Mouse (Mus musculus): ENCODE measurements around the gene Gstz1.
"Not testable (repeated sequence)": the region's sequence is repeated elsewhere in the genome, so short reads cannot be mapped to it uniquely, and the experiment has no call there.

The Gstz1 gene

DNA sequence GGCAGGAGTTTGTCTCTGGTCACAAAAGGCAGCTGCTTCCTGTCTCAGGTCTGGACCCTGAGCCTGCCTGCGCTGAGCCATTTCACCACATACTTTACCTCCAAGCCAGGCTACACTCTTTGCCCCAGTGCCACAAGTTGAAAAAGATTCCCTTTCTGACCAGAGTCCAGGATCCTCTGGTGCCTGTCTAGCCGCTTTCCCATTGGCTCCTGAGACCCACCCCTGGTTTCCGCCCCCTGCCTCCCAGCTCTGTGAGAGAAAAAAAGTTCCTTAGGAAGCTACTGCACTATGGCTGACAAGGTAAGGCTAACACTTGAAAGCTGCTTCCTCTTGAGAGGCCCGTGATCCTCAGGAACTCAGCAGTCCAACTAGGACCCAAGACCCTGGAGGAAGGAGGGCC is 10.4 kb downstream of the Gstz1 start:
- no peak for DNase-seq (ENCODE audit: low read depth in 1 of 2, low spot score in 2 of 2)

DNA sequence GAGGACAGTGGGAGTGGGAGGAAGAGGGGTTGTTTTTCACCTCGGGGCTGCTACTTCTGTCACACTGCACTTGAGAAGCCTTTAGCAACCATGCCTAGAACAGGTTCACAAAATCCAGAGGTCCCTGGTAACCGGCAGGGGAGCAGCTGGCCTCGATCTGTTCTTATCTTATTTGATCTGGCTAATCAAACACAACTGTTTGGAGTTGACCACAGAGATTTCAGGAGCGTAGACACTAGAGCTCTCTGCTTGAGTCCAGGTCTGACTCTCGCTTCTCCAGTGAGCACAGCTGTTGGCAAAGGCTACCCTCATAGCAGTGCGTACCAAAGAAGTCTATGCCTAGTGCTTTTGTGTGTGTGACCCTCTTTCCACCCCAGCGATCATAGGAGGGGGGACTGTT is 11.1 kb downstream of the Gstz1 start:
- DNase-seq (ENCODE audit: low read depth in 1 of 2, low spot score in 2 of 2) = no peak

DNA sequence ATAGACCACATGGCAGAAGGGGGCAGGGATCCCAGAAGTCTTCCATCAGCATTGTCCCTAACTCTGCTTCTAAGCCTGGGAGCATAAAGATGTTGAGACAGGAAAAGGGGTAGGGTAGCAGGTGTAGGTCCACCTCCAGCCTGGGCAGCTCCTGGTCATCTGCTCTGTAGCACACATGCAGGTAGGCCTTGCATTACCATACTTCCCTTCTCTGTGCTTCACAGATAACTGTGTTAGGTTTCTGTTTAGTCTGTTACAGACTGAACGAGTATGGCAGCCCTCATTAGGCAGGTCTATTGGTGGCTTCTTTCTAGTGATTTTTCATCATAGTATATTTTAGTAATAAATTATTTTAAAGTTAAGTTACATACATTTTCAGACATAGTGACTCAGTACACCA is 13.3 kb downstream of the Gstz1 start:
- DNase-seq (ENCODE audit: low read depth in 1 of 2, low spot score in 2 of 2) = no peak

DNA sequence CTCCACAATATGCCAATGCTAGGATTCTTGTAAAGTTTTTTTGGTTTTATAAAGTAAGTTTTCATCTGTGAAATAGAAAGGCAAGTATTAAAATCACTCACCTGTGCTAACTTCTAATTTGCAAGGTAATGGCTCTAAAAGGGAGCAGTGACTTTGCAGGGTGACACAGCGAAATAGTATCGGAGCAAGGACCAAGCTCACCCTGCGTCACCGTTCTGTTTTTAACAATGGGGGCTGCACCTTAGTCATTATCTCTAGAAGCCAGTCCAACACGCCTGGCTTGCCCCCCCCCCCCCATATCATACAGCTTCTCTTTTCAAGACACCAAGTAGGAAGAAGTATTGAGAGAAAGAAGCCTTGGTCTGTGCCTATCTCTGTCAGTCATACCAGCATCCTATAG is 13.8 kb downstream of the Gstz1 start:
- no peak for DNase-seq (ENCODE audit: low read depth in 1 of 2, low spot score in 2 of 2)

GRCm38 (mm10) chr12:87175194-87175946 is 28.4 kb downstream of the Gstz1 start:
- DNase-seq (ENCODE audit: low read depth in 1 of 2, low spot score in 2 of 2) = no peak

DNA sequence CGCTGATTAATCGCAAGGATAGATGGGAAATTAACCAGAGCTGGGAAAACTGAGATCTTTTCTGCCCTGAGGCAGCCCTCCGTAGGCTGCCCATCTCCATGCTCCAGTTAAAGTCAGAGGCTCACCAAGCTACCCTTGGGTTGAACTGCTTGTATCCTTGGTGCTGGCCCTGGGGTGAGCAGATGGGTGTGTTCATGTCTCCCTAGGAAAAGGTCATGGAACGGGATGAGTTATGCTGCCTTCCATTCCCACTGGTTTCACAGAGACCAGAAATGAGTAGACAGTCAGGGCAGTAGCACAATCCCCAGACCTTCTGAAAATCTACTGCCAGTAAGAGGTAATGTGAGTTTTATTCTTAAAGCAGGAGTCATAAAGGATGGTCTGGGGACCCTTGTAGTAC is 30.7 kb downstream of the Gstz1 start:
- DNase-seq (ENCODE audit: low read depth in 1 of 2, low spot score in 2 of 2) = no peak

GRCm38 (mm10) chr12:87193008-87193407 is 46.0 kb downstream of the Gstz1 start:
- DNase-seq (ENCODE audit: low read depth in 1 of 2, low spot score in 2 of 2) = no peak

GRCm38 (mm10) chr12:87195069-87195468 is 48.1 kb downstream of the Gstz1 start:
- DNase-seq (ENCODE audit: low read depth in 1 of 2, low spot score in 2 of 2) = no peak

- no peak for DNase-seq (ENCODE audit: low read depth in 1 of 2, low spot score in 2 of 2)
These were observed 49.3 kb downstream of the Gstz1 start for GRCm38 (mm10) chr12:87196310-87196709.

GRCm38 (mm10) chr12:87198792-87199191 is 51.8 kb downstream of the Gstz1 start:
- no peak for DNase-seq (ENCODE audit: low read depth in 1 of 2, low spot score in 2 of 2)

- no peak for DNase-seq (ENCODE audit: low read depth in 1 of 2, low spot score in 2 of 2)
These were observed 52.4 kb downstream of the Gstz1 start, which contains the start of gene Samd15 for GRCm38 (mm10) chr12:87199206-87199972. TSS of gene Samd15 (plus strand) at chr12:87199723.

DNA sequence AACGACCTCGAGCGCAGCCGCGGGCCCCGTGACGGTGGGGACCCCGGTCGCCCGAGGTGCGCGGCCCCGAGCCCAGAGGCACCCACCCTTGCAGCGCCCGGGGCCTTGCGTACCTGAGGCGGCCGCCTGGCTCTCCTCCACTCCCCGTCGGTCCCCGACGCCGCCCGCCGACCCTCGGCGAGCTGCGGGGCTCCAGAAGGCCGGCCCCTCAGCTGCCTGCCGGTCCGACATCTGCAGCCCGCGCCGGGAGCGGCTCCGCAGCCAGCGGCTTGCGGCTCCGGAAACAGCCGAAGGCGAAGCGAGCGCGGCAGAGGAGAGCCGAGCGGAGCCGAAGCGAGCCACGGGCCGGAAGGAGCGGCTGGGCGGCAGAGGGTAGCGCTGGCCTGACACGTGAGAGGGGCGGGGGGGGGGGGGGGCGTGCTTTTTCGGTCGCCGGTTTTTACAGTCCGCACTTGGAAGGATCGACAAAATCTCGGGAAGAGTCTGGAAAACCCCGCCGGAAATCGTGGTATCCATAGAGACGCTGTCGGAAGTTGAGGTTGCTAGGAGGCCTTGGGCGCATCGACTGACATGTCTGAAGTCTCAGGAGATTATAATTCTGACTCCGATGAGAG is 53.1 kb downstream of the Gstz1 start, which contains the start of gene Tmed8:
Gene Tmed8, minus strand, starts transcription at position 482 of the 614 bp plus-strand sequence.
- DNase-seq (ENCODE audit: low read depth in 1 of 2, low spot score in 2 of 2) = peak; percentile 11 to 33

GRCm38 (mm10) chr12:87201694-87202093 is 54.7 kb downstream of the Gstz1 start:
- no peak for DNase-seq (ENCODE audit: low read depth in 1 of 2, low spot score in 2 of 2)

DNA sequence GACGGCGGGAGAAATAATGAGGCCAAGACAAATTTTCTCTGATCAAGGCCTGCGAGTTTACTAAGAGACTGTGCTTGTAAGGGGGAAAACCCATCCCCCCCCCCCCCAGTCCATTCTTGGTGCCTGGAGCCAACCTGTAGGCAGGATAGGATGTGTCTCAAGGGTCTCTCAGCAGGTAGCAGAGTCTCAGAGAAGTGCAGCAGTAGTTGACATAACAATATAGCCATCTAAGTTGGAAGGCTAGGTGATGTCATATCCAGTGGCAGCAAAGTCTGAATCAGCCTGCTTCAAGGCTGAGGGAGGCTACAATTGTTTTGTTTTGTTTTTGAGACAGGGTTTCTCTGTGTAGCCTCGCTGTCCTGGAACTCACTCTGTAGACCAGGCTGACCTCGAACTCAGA is 58.8 kb downstream of the Gstz1 start:
- not testable (repeated sequence) for DNase-seq (ENCODE audit: low read depth in 1 of 2, low spot score in 2 of 2)

DNA sequence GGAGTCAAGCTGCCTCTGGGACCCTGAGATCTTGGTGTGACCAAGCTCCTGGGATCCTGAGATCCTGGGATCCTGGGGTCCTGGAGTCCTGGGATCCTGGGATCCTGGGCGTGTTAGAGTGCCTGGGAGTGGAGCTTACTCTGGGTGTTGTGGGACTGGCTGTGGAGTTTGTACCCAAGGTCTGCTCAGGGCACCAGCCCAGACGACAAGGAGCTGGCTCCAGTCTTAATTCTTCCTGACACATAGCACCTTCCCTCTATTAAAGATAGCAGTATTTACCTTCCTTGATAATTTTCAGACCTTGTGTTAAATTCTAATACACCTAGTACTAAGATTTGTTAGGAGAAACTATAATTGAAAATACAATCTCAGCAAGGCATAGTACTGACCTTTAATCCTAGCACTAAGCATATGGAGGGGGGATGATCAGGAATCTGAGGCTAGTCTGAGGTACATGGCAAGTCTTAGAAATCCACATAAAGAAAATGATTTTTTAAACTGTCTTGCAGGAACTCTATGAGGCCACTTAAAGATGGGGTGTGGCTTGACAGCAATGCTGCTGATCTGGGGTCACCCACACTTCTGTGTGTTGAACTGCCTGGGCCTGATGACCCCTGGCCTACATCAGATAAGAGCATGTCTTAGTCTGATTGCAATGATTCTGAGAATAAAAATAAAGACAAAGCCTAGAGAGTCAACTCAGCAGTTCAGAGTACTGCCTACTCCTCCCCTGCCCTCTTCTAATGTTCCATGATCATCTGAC is 66.1 kb downstream of the Gstz1 start:
- DNase-seq (ENCODE audit: low read depth in 1 of 2, low spot score in 2 of 2) = no peak
